8 mouse cellular contexts compared by ENCODE assay signal in the genomic region with DNA sequence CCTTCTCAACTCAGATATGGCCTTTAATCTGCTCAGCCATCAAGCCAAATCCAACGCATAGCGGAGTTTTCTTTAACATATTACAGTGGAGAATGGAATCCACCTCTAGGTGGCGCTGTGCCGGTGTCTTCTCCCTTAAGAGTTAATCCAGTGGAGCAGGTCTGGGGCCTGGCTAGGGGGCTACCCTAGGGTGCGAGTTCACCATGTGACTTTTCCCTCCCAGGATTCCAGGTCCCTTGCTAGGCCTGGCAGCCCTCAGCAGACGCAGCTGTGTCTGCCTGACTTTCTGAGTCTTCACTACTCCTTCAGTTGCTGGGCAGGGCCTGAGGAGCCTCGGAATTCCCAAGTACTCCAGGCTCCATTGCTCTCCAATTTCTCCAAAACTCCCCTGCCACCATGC. TPM values are rescaled to one million over a fixed set of nuclear protein-coding genes. Genes with fewer than 3 reads are reported as not detected.
DNase-seq lines count a peak whose midpoint lies in the region; ATAC-seq and TF ChIP-seq lines count a peak whose summit lies in the region.

No protein-coding gene starts in this region.

- DNase-seq in kidney, postnatal 10 days: peak; percentile 19
- DNase-seq in kidney, postnatal 14 days: no peak
- DNase-seq in adrenal gland, postnatal 10 days: peak; percentile 16
- peak; percentile 59 for DNase-seq in intestine, embryonic 14.5 days (ENCODE audit: low spot score)
- DNase-seq in T-cell, adult 2 months (ENCODE audit: low spot score): no peak
- DNase-seq in right cerebral cortex, postnatal 25 days: no peak
- DNase-seq in layer of hippocampus, adult 18-20 months (ENCODE audit: low spot score in 2 of 2): no peak

- H3K4me1 ChIP-seq in E14TG2a.4 (replicated peaks; ENCODE audit: low read depth, low read length): peaks cover 4% of the 10 kb centered on the region
- H3K4me1 ChIP-seq in intestine, embryonic 14.5 days (replicated peaks; ENCODE audit: control insufficient read depth, insufficient read depth, low read length): no peaks in the 10 kb centered on the region

- no peaks in the 10 kb centered on the region for H3K36me3 ChIP-seq in E14TG2a.4 (ENCODE audit: insufficient read depth, low read length)
- H3K36me3 ChIP-seq in intestine, embryonic 14.5 days (ENCODE audit: control insufficient read depth, insufficient read depth, low read length): no peaks in the 10 kb centered on the region

- no peak overlapping the region for H3K4me2 ChIP-seq in intestine, embryonic 14.5 days (ENCODE audit: low read length)

- H3K9ac ChIP-seq in intestine, embryonic 14.5 days (ENCODE audit: low read length): no peak overlapping the region

- no peak overlapping the region for H3K27ac ChIP-seq in intestine, embryonic 14.5 days (ENCODE audit: low read depth)

- 0 out of 2 replicates have a peak, but pooled peaks have one; percentile 43 for ATAC-seq in intestine, embryonic 14.5 days (replicated peaks; ENCODE audit: low FRiP score, low TSS enrichment, low read depth)

- H3K9me3 ChIP-seq in E14TG2a.4 (ENCODE audit: low read length): peaks cover 4% of the 10 kb centered on the region; the same call in 1 of the 2 replicates
- H3K9me3 ChIP-seq in intestine, embryonic 14.5 days (ENCODE audit: control insufficient read depth, low read length): no peaks in the 10 kb centered on the region

- no peak overlapping the region for H3K4me3 ChIP-seq in E14TG2a.4 (replicated peaks; ENCODE audit: low read length)
- H3K4me3 ChIP-seq in intestine, embryonic 14.5 days (ENCODE audit: low read depth, low read length): no peak overlapping the region

- H3K27me3 ChIP-seq in E14TG2a.4 (ENCODE audit: insufficient read depth, low read length): peaks cover 16% of the 10 kb centered on the region
- 0 out of 2 replicates have a peak, but pooled peaks cover 2% of the 10 kb centered on the region for H3K27me3 ChIP-seq in intestine, embryonic 14.5 days (replicated peaks; ENCODE audit: control insufficient read depth, insufficient read depth, low read length)

- WGBS in intestine, embryonic 14.5 days: 27% methylated on average over 7 of the region's 7 CpGs

- TF ChIP-seq CTCF in E14TG2a.4 (conservative IDR thresholded peaks at IDR 0.05; ENCODE audit: low read length): peak; percentile 67

RNA-seq across cellular contexts. Expression of a gene that starts 40.8 kb away (rescaled TPM):
- not detected for total RNA-seq in adrenal gland, postnatal 10 days (2021)
- polyA plus RNA-seq in intestine, embryonic 14.5 days (2014; fragmentation: Nextera tagmentation; extraction: Ambion mirVana): not detected in 2 replicates
- under 1 TPM in 1 of 2 experiments, not detected in 1; 0.12 TPM for total RNA-seq in layer of hippocampus, adult 18-20 months (2021)

Comparison
In these comparisons a context has a peak if more than half of its experiments do, and no peak if none do; other contexts are left out.
1. DNase-seq: peak in kidney, postnatal 10 days (single experiment), adrenal gland, postnatal 10 days (single experiment) and intestine, embryonic 14.5 days (single experiment); none in kidney, postnatal 14 days (single experiment), T-cell, adult 2 months (single experiment), right cerebral cortex, postnatal 25 days (single experiment) and layer of hippocampus, adult 18-20 months (0 of 2).